In the genomic region with DNA sequence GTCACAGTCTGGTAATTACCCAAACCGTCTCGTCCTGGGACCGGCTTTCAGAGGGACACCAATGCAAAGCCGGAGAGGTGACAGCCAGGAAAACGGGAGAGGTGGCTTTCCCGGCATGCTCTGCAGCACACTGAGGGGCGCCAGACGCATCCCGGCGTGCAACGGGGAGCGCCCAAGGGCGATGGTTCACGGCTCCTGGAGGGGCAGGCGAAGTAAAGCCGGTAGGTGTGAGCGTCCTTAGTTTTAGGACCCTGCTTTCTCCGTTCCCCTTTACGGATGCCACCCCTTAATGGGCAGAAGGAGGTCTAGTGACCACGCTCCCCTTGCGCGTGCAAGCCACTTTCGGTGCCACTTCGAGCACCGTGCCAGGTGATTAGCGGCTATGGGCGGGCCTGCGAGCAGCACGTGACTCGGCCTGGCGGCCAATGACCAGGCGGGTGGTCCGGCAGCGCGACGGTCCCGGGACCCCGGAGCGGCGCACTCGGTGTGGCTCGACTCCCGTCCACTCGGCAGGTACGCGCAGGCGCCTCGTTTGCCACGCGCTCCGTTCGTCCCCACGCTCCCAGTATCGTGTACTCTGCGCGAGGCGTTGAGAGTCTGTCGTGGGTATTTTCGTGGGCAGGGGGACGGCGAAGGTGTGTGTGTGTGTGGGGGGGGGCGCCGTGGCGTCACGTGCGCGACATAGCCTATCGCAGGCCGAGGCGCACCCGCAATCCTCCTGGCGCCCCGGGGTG, we compare ENCODE assay signal across 8 mouse cellular contexts. TPM values are rescaled to one million over a fixed set of nuclear protein-coding genes. Genes with fewer than 3 reads are reported as not detected.
DNase-seq lines count a peak whose midpoint lies in the region; ATAC-seq and TF ChIP-seq lines count a peak whose summit lies in the region.

No protein-coding gene starts in this region.

- no peak for TF ChIP-seq EP300 in lung, postnatal 0 days (IDR thresholded peaks at IDR 0.05)

- TF ChIP-seq CTCF in lung, postnatal 0 days (IDR thresholded peaks at IDR 0.05) = no peak

- no peaks in the 10 kb centered on the region for H3K9me3 ChIP-seq in hindbrain, embryonic 10.5 days
- H3K9me3 ChIP-seq in lung, postnatal 0 days (ENCODE audit: low read length) = no peaks in the 10 kb centered on the region

- peak overlapping the region; percentile 79 for H3K4me2 ChIP-seq in lung, postnatal 0 days (replicated peaks; ENCODE audit: low read depth, low read length)

- H3K36me3 ChIP-seq in hindbrain, embryonic 10.5 days = no peaks in the 10 kb centered on the region
- H3K36me3 ChIP-seq in lung, postnatal 0 days (ENCODE audit: insufficient read depth, low read length) = no peaks in the 10 kb centered on the region

- H3K4me1 ChIP-seq in hindbrain, embryonic 10.5 days (replicated peaks) = peaks cover 14% of the 10 kb centered on the region
- H3K4me1 ChIP-seq in lung, postnatal 0 days (ENCODE audit: insufficient read depth, low read depth, low read length) = peaks cover 5% of the 10 kb centered on the region; the same call in 1 of the 2 replicates

- DNase-seq in MEL-GATA-1-ER (ENCODE audit: extremely low read depth, low read depth) = peak; percentile 54
- DNase-seq in cerebellum, adult 9-11 months = peak; percentile 89
- peak; percentile 34 to 76 for DNase-seq in frontal cortex, adult 2 months (ENCODE audit: extremely low spot score in 1 of 2, low spot score in 1 of 2)
- DNase-seq in hindbrain, embryonic 10.5 days (ENCODE audit: low spot score) = peak; percentile 76
- peak; percentile 77 for DNase-seq in layer of hippocampus, postnatal 14 days (ENCODE audit: low spot score in 2 of 2)
- DNase-seq in lung, postnatal 0 days (ENCODE audit: low spot score) = peak; percentile 49
- DNase-seq in ovary, postnatal 14 days (ENCODE audit: low spot score) = peak; percentile 59
- DNase-seq in thymus, postnatal 0 days (ENCODE audit: low spot score) = peak; percentile 57

- peak overlapping the region; percentile 65 for H3K4me3 ChIP-seq in hindbrain, embryonic 10.5 days
- H3K4me3 ChIP-seq in lung, postnatal 0 days (ENCODE audit: low read depth, low read length) = peak overlapping the region; percentile 41

- peaks cover 26% of the 10 kb centered on the region for H3K27me3 ChIP-seq in hindbrain, embryonic 10.5 days (ENCODE audit: insufficient read depth, poor library complexity, severe bottlenecking)
- H3K27me3 ChIP-seq in lung, postnatal 0 days (replicated peaks; ENCODE audit: insufficient read depth, low read length) = no peaks in the 10 kb centered on the region

- peak overlapping the region; percentile 90 for H3K27ac ChIP-seq in hindbrain, embryonic 10.5 days
- peak overlapping the region; percentile 38; the same call in 1 of the 2 replicates for H3K27ac ChIP-seq in lung, postnatal 0 days (ENCODE audit: low read length)

- H3K9ac ChIP-seq in lung, postnatal 0 days (replicated peaks; ENCODE audit: low read depth) = peak overlapping the region; percentile 36

- WGBS in hindbrain, embryonic 10.5 days = under 1% methylated on average over 73 of the region's 73 CpGs
- 2% methylated on average over 69 of the region's 73 CpGs for WGBS in lung, postnatal 0 days

- ATAC-seq in lung, postnatal 0 days = peak; percentile 83

RNA-seq across cellular contexts. Expression of a gene that starts 24.5 kb away (rescaled TPM):
- polyA plus RNA-seq in frontal cortex, adult 2 months (2012; rRNA removed) = 16.9 and 17.3 TPM in 2 replicates
- polyA plus RNA-seq in hindbrain, embryonic 10.5 days (2016; fragmentation: Nextera tagmentation; extraction: Ambion mirVana) = 26.1 and 28.0 TPM in 2 replicates
- total RNA-seq in layer of hippocampus, postnatal 14 days (2021) = 10 to 100 TPM; 61.0 to 61.7 TPM
- 14.2 and 19.1 TPM in 2 replicates for polyA plus RNA-seq in lung, postnatal 0 days (2015; fragmentation: Nextera tagmentation; extraction: Ambion mirVana)
- polyA plus RNA-seq in thymus, postnatal 0 days (2015; fragmentation: Nextera tagmentation; extraction: Ambion mirVana) = 19.5 and 24.1 TPM in 2 replicates

Comparison
In these comparisons a context has a peak if more than half of its experiments do, and no peak if none do; other contexts are left out.
1. Peak in every context shown above with its lines: DNase-seq, ATAC-seq, H3K4me3 ChIP-seq and H3K27ac ChIP-seq.